Mouse (Mus musculus): ENCODE data around the gene Agps. TPM values are rescaled to one million over a fixed set of nuclear protein-coding genes. Genes with fewer than 3 reads are reported as not detected.
"Not testable (repeated sequence)": the region's sequence is repeated elsewhere in the genome, so short reads cannot be mapped to it uniquely, and the experiment has no call there.

Gene Agps
- total RNA-seq, 2 experiments from 2014 or later, result 24.3 to 27.6 TPM

DNA sequence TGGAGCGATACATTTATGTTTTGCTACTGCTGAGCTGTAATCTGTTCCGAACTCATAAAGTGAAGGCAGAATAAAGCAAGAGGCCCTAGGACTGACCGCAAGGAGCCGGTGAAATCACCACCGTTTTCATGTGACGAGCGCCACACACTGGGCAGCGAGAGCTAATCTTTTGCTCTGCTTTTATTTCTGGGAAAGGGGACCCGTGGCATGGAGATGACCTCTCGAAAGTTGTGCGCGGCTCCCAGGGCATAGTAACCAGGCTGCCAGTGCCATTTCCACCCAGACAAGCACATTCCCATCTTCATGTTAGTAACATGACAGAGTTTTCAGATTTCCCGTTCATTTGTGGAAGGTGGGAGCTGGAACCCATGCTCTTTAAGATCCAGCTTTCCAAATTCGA is 132.5 kb downstream of the Agps start:
- ATAC-seq (replicated peaks; ENCODE audit: low FRiP score, low TSS enrichment, poor library complexity, severe bottlenecking), result peak; percentile 73

- peak; percentile 77 for ATAC-seq (replicated peaks; ENCODE audit: low FRiP score, low TSS enrichment, poor library complexity, severe bottlenecking)
Measured at GRCm38 (mm10) chr2:75964972-75965371, 133.0 kb downstream of the Agps start.

GRCm38 (mm10) chr2:75974131-75974530 is 142.2 kb downstream of the Agps start:
- ATAC-seq (replicated peaks; ENCODE audit: low FRiP score, low TSS enrichment, poor library complexity, severe bottlenecking), result no peak

DNA sequence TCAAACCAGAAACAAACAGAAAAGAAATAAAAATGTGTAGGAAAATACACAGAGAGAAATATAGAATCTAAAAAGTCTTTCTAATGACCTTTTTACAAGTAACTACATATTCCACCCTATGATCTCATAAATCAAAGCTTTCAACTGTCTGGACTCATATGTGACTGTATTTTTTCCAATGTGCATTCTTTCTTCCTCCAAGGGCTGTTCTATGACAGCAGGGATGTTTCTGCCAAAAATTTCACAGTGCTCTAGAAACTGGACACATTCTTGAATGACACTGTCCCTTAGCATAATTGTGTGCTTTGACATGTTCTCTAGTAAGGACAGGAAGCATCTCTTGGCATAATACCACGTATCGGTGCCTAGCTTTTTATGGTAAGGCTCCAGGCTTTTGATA is 144.1 kb downstream of the Agps start:
- ATAC-seq (replicated peaks; ENCODE audit: low FRiP score, low TSS enrichment, poor library complexity, severe bottlenecking), result not testable (repeated sequence)

- ATAC-seq (replicated peaks; ENCODE audit: low FRiP score, low TSS enrichment, poor library complexity, severe bottlenecking), result peak; percentile 63
Measured at GRCm38 (mm10) chr2:75977752-75978368, 145.9 kb downstream of the Agps start, which contains the start of gene Ttc30a2. Gene Ttc30a2, minus strand, starts transcription at chr2:75978170.

Other genes with a start within 250 kb of the Agps start
- gene Hnrnpa3, start 172.9 kb upstream of the Agps start, total RNA-seq (2014; fragmentation: Nextera tagmentation), result 791 and 833 TPM in 2 replicates
- 389 and 460 TPM in 2 replicates for gene Hnrnpa3, start 172.9 kb upstream of the Agps start, total RNA-seq (2017)
- 127 and 136 TPM in 2 replicates for gene Nfe2l2, start 127.5 kb upstream of the Agps start, total RNA-seq (2014; fragmentation: Nextera tagmentation)
- gene Nfe2l2, start 127.5 kb upstream of the Agps start, total RNA-seq (2017), result 123 and 130 TPM in 2 replicates
- 0.15 and 0.54 TPM in 2 replicates for gene Ttc30b, start 106.4 kb downstream of the Agps start, total RNA-seq (2014; fragmentation: Nextera tagmentation)
- gene Ttc30b, start 106.4 kb downstream of the Agps start, total RNA-seq (2017), result 0.66 and 1.8 TPM in 2 replicates
- not detected in 2 replicates for gene Ttc30a2, start 146.0 kb downstream of the Agps start, total RNA-seq (2014; fragmentation: Nextera tagmentation)
- gene Ttc30a2, start 146.0 kb downstream of the Agps start, total RNA-seq (2017), result not detected in 2 replicates
- 2.0 and 2.8 TPM in 2 replicates for gene Ttc30a1, start 149.8 kb downstream of the Agps start, total RNA-seq (2014; fragmentation: Nextera tagmentation)
- 4.2 and 4.4 TPM in 2 replicates for gene Ttc30a1, start 149.8 kb downstream of the Agps start, total RNA-seq (2017)

Measured in megakaryocyte-erythroid progenitor cell, adult 5-6 weeks (primary cell).